Mouse (Mus musculus): Measurements from ENCODE around the gene Id3. TPM values are rescaled to one million over a fixed set of nuclear protein-coding genes. Genes with fewer than 3 reads are reported as not detected.

Gene Id3
- polyA plus RNA-seq, 1 experiment from 2014 or later = 953 TPM

- Histone ChIP-seq H3K4me2 (replicated peaks; ENCODE audit: low read depth, low read length) (peak overlapping the region; percentile 80), H3K27ac (ENCODE audit: low read length) (peak overlapping the region; percentile 99), H3K4me1 (ENCODE audit: insufficient read depth, low read length) (peaks cover 62% of the 10 kb centered on the region), H3K9me3 (ENCODE audit: low read length) (no peaks in the 10 kb centered on the region), H3K4me3 (ENCODE audit: low read length) (peak overlapping the region; percentile 94), H3K36me3 (ENCODE audit: insufficient read depth, low read length) (peaks cover 12% of the 10 kb centered on the region; the same call in 1 of the 2 replicates), H3K27me3 (ENCODE audit: insufficient read depth, low read length) (no peaks in the 10 kb centered on the region), H3K9ac (replicated peaks; ENCODE audit: low read length) (peak overlapping the region; percentile 91)
- no peak for ATAC-seq (ENCODE audit: low FRiP score, low TSS enrichment)
- WGBS = 5% methylated on average over 11 of the region's 11 CpGs
Measured at GRCm38 (mm10) chr4:136145362-136145885, 2.1 kb downstream of the Id3 start.

GRCm38 (mm10) chr4:136145991-136146711, 2.9 kb downstream of the Id3 start:
- peak overlapping the region; percentile 99 for H3K27ac ChIP-seq (ENCODE audit: low read length)
- peak overlapping the region; percentile 80 for H3K4me2 ChIP-seq (replicated peaks; ENCODE audit: low read depth, low read length)
- H3K36me3 ChIP-seq (ENCODE audit: insufficient read depth, low read length) = peaks cover 12% of the 10 kb centered on the region; the same call in 1 of the 2 replicates
- WGBS = 8% methylated on average over 7 of the region's 7 CpGs
- peaks cover 56% of the 10 kb centered on the region for H3K4me1 ChIP-seq (ENCODE audit: insufficient read depth, low read length)
- H3K9ac ChIP-seq (replicated peaks; ENCODE audit: low read length) = peak overlapping the region; percentile 91
- no peaks in the 10 kb centered on the region for H3K9me3 ChIP-seq (ENCODE audit: low read length)
- H3K4me3 ChIP-seq (ENCODE audit: low read length) = peak overlapping the region; percentile 94
- ATAC-seq (ENCODE audit: low FRiP score, low TSS enrichment) = no peak
- H3K27me3 ChIP-seq (ENCODE audit: insufficient read depth, low read length) = no peaks in the 10 kb centered on the region

DNA sequence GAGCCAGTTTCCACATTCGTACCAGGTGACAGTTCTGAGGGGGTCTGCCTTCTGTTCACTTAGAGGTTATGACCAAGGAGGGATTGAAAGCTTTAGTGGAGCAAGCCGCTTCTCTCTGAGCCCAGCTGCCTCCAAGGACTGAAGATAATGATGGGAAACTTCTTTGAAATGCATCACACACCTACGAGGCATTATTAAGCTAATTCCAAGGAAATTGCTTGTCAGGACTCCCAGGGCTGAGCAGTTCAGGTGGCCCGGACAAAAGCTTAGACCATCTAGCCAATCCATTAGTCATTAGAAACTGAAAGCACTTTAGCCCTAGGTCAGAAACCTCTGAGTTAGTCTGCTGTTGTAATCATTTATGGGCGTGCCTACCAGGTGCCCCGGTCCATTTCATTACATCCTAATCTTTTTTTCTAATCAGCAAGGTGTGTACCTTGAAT, 3.4 kb downstream of the Id3 start:
- H3K9me3 ChIP-seq (ENCODE audit: low read length) = no peaks in the 10 kb centered on the region
- H3K36me3 ChIP-seq (ENCODE audit: insufficient read depth, low read length) = peaks cover 12% of the 10 kb centered on the region; the same call in 1 of the 2 replicates
- peak overlapping the region; percentile 99 for H3K27ac ChIP-seq (ENCODE audit: low read length)
- no peaks in the 10 kb centered on the region for H3K27me3 ChIP-seq (ENCODE audit: insufficient read depth, low read length)
- WGBS = 8% methylated on average over 6 of the region's 6 CpGs
- H3K4me2 ChIP-seq (replicated peaks; ENCODE audit: low read depth, low read length) = peak overlapping the region; percentile 80
- no peak for ATAC-seq (ENCODE audit: low FRiP score, low TSS enrichment)
- H3K9ac ChIP-seq (replicated peaks; ENCODE audit: low read length) = peak overlapping the region; percentile 91
- peak overlapping the region; percentile 94 for H3K4me3 ChIP-seq (ENCODE audit: low read length)
- H3K4me1 ChIP-seq (ENCODE audit: insufficient read depth, low read length) = peaks cover 50% of the 10 kb centered on the region

GRCm38 (mm10) chr4:136147436-136148135, 4.3 kb downstream of the Id3 start:
- Histone ChIP-seq H3K27ac (ENCODE audit: low read length) (peak overlapping the region; percentile 99), H3K4me1 (ENCODE audit: insufficient read depth, low read length) (peaks cover 42% of the 10 kb centered on the region), H3K36me3 (ENCODE audit: insufficient read depth, low read length) (peaks cover 12% of the 10 kb centered on the region; the same call in 1 of the 2 replicates), H3K9me3 (ENCODE audit: low read length) (no peaks in the 10 kb centered on the region), H3K9ac (replicated peaks; ENCODE audit: low read length) (peak overlapping the region; percentile 91), H3K4me2 (replicated peaks; ENCODE audit: low read depth, low read length) (peak overlapping the region; percentile 80), H3K27me3 (ENCODE audit: insufficient read depth, low read length) (no peaks in the 10 kb centered on the region), H3K4me3 (ENCODE audit: low read length) (peak overlapping the region; percentile 94)
- ATAC-seq (ENCODE audit: low FRiP score, low TSS enrichment) = peak; percentile 77
- under 1% methylated on average over 37 of the region's 48 CpGs for WGBS

- Histone ChIP-seq H3K9ac (replicated peaks; ENCODE audit: low read length) (peak overlapping the region; percentile 63), H3K4me3 (ENCODE audit: low read length) (peak overlapping the region; percentile 94)
- WGBS = 2% methylated on average over 31 of the region's 31 CpGs
Measured at GRCm38 (mm10) chr4:136148342-136149044, 5.2 kb downstream of the Id3 start.

GRCm38 (mm10) chr4:136149045-136149379, 5.7 kb downstream of the Id3 start:
- H3K27me3 ChIP-seq (ENCODE audit: insufficient read depth, low read length) = no peaks in the 10 kb centered on the region
- H3K4me3 ChIP-seq (ENCODE audit: low read length) = no peak overlapping the region

More at GRCm38 (mm10) chr4:136148342-136149044, 5.2 kb downstream of the Id3 start:
- Histone ChIP-seq H3K36me3 (ENCODE audit: insufficient read depth, low read length) (peaks cover 12% of the 10 kb centered on the region; the same call in 1 of the 2 replicates), H3K4me2 (replicated peaks; ENCODE audit: low read depth, low read length) (peak overlapping the region; percentile 80), H3K9me3 (ENCODE audit: low read length) (no peaks in the 10 kb centered on the region), H3K27ac (ENCODE audit: low read length) (peak overlapping the region; percentile 99), H3K27me3 (ENCODE audit: insufficient read depth, low read length) (no peaks in the 10 kb centered on the region), H3K4me1 (ENCODE audit: insufficient read depth, low read length) (peaks cover 38% of the 10 kb centered on the region)
- ATAC-seq (ENCODE audit: low FRiP score, low TSS enrichment) = peak; percentile 2

DNA sequence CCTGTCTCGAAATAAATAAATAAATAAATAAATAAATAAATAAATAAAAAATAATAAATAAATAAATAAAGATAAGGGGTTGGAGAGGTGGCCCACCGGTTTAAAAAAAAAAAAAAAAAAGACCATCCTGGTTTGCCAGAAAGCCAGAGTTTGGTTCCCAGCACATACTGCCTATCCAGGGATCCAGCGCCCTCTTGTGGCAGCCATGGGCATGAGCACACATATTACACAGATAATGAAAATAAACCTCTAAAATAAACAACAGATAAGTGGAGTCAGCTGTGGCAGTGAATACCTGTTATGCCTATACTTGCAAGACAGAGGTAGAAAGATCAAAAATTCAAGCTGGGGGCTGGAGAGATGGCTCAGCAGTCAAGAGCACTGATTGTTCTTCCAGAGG, 6.4 kb downstream of the Id3 start:
- no peak overlapping the region for H3K4me2 ChIP-seq (replicated peaks; ENCODE audit: low read depth, low read length)
- no peak overlapping the region for H3K9ac ChIP-seq (replicated peaks; ENCODE audit: low read length)
- H3K9me3 ChIP-seq (ENCODE audit: low read length) = no peaks in the 10 kb centered on the region
- H3K36me3 ChIP-seq (ENCODE audit: insufficient read depth, low read length) = peaks cover 11% of the 10 kb centered on the region; the same call in 1 of the 2 replicates
- ATAC-seq (ENCODE audit: low FRiP score, low TSS enrichment) = no peak
- no peak overlapping the region for H3K27ac ChIP-seq (ENCODE audit: low read length)
- H3K4me1 ChIP-seq (ENCODE audit: insufficient read depth, low read length) = peaks cover 38% of the 10 kb centered on the region
- 39% methylated on average over 3 of the region's 3 CpGs for WGBS
- no peak overlapping the region for H3K4me3 ChIP-seq (ENCODE audit: low read length)
- H3K27me3 ChIP-seq (ENCODE audit: insufficient read depth, low read length) = no peaks in the 10 kb centered on the region

More at GRCm38 (mm10) chr4:136149045-136149379, 5.7 kb downstream of the Id3 start:
- Histone ChIP-seq H3K27ac (ENCODE audit: low read length) (peak overlapping the region; percentile 99), H3K4me2 (replicated peaks; ENCODE audit: low read depth, low read length) (no peak overlapping the region), H3K36me3 (ENCODE audit: insufficient read depth, low read length) (peaks cover 12% of the 10 kb centered on the region; the same call in 1 of the 2 replicates), H3K4me1 (ENCODE audit: insufficient read depth, low read length) (peaks cover 38% of the 10 kb centered on the region), H3K9me3 (ENCODE audit: low read length) (no peaks in the 10 kb centered on the region), H3K9ac (replicated peaks; ENCODE audit: low read length) (no peak overlapping the region; the same call in 1 of the 2 replicates)
- 71% methylated on average over 2 of the region's 2 CpGs for WGBS
- ATAC-seq (ENCODE audit: low FRiP score, low TSS enrichment) = no peak

DNA sequence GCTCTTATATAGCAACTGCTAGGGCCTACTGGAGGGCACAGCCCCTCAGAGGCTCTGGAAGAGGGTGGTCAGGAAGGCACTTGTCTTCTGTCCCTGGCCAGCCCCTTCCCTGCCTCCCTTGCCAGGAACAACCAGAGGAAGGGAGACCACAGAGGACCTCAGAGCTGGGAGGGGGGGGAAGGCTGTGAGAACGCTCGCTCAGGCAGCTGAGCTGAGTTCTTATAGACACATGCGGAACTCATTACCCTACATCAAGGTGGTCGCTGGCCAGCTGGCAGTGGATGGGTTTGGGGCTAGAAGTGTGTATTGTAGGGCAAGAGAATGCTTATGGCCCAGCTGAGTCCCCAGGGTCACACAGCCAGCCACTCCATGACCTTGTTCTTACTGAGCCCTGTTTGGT, 7.3 kb downstream of the Id3 start:
- 59% methylated on average over 4 of the region's 4 CpGs for WGBS
- no peak overlapping the region for H3K27ac ChIP-seq (ENCODE audit: low read length)
- no peak overlapping the region for H3K4me2 ChIP-seq (replicated peaks; ENCODE audit: low read depth, low read length)
- H3K27me3 ChIP-seq (ENCODE audit: insufficient read depth, low read length) = no peaks in the 10 kb centered on the region
- no peak for ATAC-seq (ENCODE audit: low FRiP score, low TSS enrichment)
- peaks cover 4% of the 10 kb centered on the region; the same call in 1 of the 2 replicates for H3K36me3 ChIP-seq (ENCODE audit: insufficient read depth, low read length)
- no peak overlapping the region for H3K4me3 ChIP-seq (ENCODE audit: low read length)
- H3K4me1 ChIP-seq (ENCODE audit: insufficient read depth, low read length) = peaks cover 35% of the 10 kb centered on the region
- no peaks in the 10 kb centered on the region for H3K9me3 ChIP-seq (ENCODE audit: low read length)
- H3K9ac ChIP-seq (replicated peaks; ENCODE audit: low read length) = no peak overlapping the region

- WGBS = 88% methylated on average over 4 of the region's 4 CpGs
- no peak overlapping the region for H3K4me2 ChIP-seq (replicated peaks; ENCODE audit: low read depth, low read length)
Measured at GRCm38 (mm10) chr4:136152821-136153220, 9.5 kb downstream of the Id3 start.

More at GRCm38 (mm10) chr4:136152821-136153220, 9.5 kb downstream of the Id3 start:
- Histone ChIP-seq H3K27me3 (ENCODE audit: insufficient read depth, low read length) (no peaks in the 10 kb centered on the region), H3K36me3 (ENCODE audit: insufficient read depth, low read length) (no peaks in the 10 kb centered on the region), H3K27ac (ENCODE audit: low read length) (no peak overlapping the region), H3K4me1 (ENCODE audit: insufficient read depth, low read length) (peaks cover 16% of the 10 kb centered on the region), H3K4me3 (ENCODE audit: low read length) (no peak overlapping the region), H3K9ac (replicated peaks; ENCODE audit: low read length) (no peak overlapping the region), H3K9me3 (ENCODE audit: low read length) (no peaks in the 10 kb centered on the region)
- ATAC-seq (ENCODE audit: low FRiP score, low TSS enrichment) = no peak
